Mouse (Mus musculus): Measurements from ENCODE around the gene Daam1.

DNA sequence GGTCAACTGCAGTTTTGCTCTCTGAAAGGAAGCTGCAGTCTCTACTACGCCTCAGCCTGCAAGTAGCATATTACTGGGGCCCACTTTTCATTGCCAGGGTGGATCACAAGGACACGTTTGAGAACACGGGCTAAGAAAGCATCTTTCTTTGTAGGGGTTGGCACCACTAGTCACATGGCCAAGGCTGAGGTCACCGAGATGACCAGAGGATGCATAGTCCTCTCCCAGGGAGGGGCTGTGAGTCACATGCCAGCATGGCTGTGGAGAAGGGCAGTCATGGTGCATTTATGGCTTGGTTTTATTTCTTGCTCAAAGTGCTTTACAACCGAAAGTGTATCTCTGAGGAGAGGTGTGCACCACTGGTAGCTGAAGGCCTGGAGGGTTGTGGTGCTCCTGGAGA lies 67.4 kb downstream of the Daam1 start:
- no peak for TF ChIP-seq GATA1 (IDR thresholded peaks at IDR 0.05; ENCODE audit: borderline replicate concordance, low read length)
- no peak for TF ChIP-seq FLI1 (IDR thresholded peaks at IDR 0.05; ENCODE audit: low read length)
